Mouse (Mus musculus): ENCODE measurements around the gene Zfp831.

The Zfp831 gene

GRCm38 (mm10) chr2:174727114-174727823 lies 83.9 kb downstream of the Zfp831 start:
- DNase-seq (ENCODE audit: low spot score) = no peak

GRCm38 (mm10) chr2:174731939-174732338 lies 88.6 kb downstream of the Zfp831 start:
- DNase-seq (ENCODE audit: low spot score) = no peak

- DNase-seq (ENCODE audit: low spot score) = no peak
Measured at GRCm38 (mm10) chr2:174735270-174735669, 91.9 kb downstream of the Zfp831 start.

- no peak for DNase-seq (ENCODE audit: low spot score)
Measured at GRCm38 (mm10) chr2:174747182-174747581, 103.8 kb downstream of the Zfp831 start.

GRCm38 (mm10) chr2:174748381-174748780 lies 105.0 kb downstream of the Zfp831 start:
- DNase-seq (ENCODE audit: low spot score) = no peak

GRCm38 (mm10) chr2:174753197-174753596 lies 109.9 kb downstream of the Zfp831 start:
- DNase-seq (ENCODE audit: low spot score) = no peak

GRCm38 (mm10) chr2:174754231-174754630 lies 110.9 kb downstream of the Zfp831 start:
- DNase-seq (ENCODE audit: low spot score) = no peak

GRCm38 (mm10) chr2:174759189-174759588 lies 115.9 kb downstream of the Zfp831 start:
- DNase-seq (ENCODE audit: low spot score) = no peak
